Mouse (Mus musculus) CH12.LX (cell line): ENCODE data around the gene Cacna1i. TPM values are rescaled to one million over a fixed set of nuclear protein-coding genes. Genes with fewer than 3 reads are reported as not detected.

Experiments used
- DNase-seq: peaks from one replicate; pipeline ENCODE4 v3.0.0-alpha.2; 2013; ENCODE audit errors: extremely low read depth
- H3K27ac ChIP-seq: 2 replicates; pipeline ENCODE4 v1.5.1; 2012; ENCODE audit warnings: low read depth, mild to moderate bottlenecking, control low read depth, moderate library complexity; ENCODE audit not compliant: insufficient read depth
- H3K27me3 ChIP-seq: replicated peaks from 2 replicates; pipeline ENCODE3; 2012; ENCODE audit warnings: inconsistent platforms
- H3K36me3 ChIP-seq, 2 experiments: replicated peaks in 1 of 2; 2 replicates each; pipeline versions ENCODE3 to v1.6.1; 2012; ENCODE audit warnings: inconsistent platforms in 1 of 2, low read length in 1 of 2, mild to moderate bottlenecking in 1 of 2, mixed read lengths in 1 of 2, moderate library complexity in 1 of 2; ENCODE audit not compliant: control insufficient read depth in 1 of 2, insufficient read depth in 1 of 2
- H3K4me1 ChIP-seq, 2 experiments: 2 replicates each; pipeline ENCODE4 v1.6.1; 2012; ENCODE audit warnings: inconsistent platforms in 1 of 2, moderate library complexity in 1 of 2; ENCODE audit not compliant: insufficient read depth in 2 of 2, control insufficient read depth in 1 of 2
- H3K4me2 ChIP-seq: 2 replicates; pipeline ENCODE4 v1.6.1; 2012; ENCODE audit warnings: low read depth, mild to moderate bottlenecking, control low read depth; ENCODE audit not compliant: poor library complexity, insufficient read depth, severe bottlenecking
- H3K4me3 ChIP-seq, 3 experiments: fragments of 150-350 bp in 1 of 3; sonication (generic) in 1 of 3; replicated peaks in 1 of 3; 2 replicates each; pipeline versions ENCODE3 to v1.5.1; 2011 to 2012; ENCODE audit warnings: low read depth in 2 of 3, low read length in 2 of 3, mild to moderate bottlenecking in 2 of 3, moderate library complexity in 2 of 3, control low read depth in 1 of 3, improper control_type of control experiment in 1 of 3, inconsistent platforms in 1 of 3, mixed read lengths in 1 of 3; ENCODE audit not compliant: poor library complexity in 1 of 3
- H3K79me2 ChIP-seq: replicated peaks from 2 replicates; pipeline ENCODE4 v1.6.1; 2012; ENCODE audit warnings: mild to moderate bottlenecking, moderate library complexity; ENCODE audit not compliant: control insufficient read depth, poor library complexity, insufficient read depth, severe bottlenecking; ENCODE audit errors: extremely low read depth
- H3K9ac ChIP-seq: 2 replicates; pipeline ENCODE4 v1.6.1; 2012; ENCODE audit warnings: low read depth, mild to moderate bottlenecking, control low read depth, moderate library complexity; ENCODE audit not compliant: insufficient read depth
- H3K9me3 ChIP-seq: replicated peaks from 2 replicates; pipeline ENCODE3; 2012; ENCODE audit warnings: low read length, inconsistent platforms, mixed read lengths
- BHLHE40 ChIP-seq: IDR thresholded peaks from 2 replicates; pipeline ENCODE4 v1.6.1; 2011; ENCODE audit warnings: mild to moderate bottlenecking, low read depth, low read length, improper control_type of control experiment
- CTCF ChIP-seq, 2 experiments: IDR thresholded peaks in 1 of 2; conservative IDR thresholded peaks in 1 of 2; 2 replicates each; pipeline ENCODE4 v1.5.1; 2011 to 2012; ENCODE audit warnings: low read depth in 2 of 2, low read length in 2 of 2, improper control_type of control experiment in 1 of 2, inconsistent platforms in 1 of 2, mild to moderate bottlenecking in 1 of 2, moderate library complexity in 1 of 2
- ELF1 ChIP-seq: IDR thresholded peaks from 2 replicates; pipeline ENCODE4 v1.6.1; 2014; ENCODE audit warnings: low read depth, mild to moderate bottlenecking, inconsistent platforms, low read length, improper control_type of control experiment
- ETS1 ChIP-seq: conservative IDR thresholded peaks from 2 replicates; pipeline ENCODE4 v1.6.1; 2012; ENCODE audit warnings: low read depth, mild to moderate bottlenecking, inconsistent platforms, low read length, improper control_type of control experiment, moderate library complexity
- IRF4 ChIP-seq: IDR thresholded peaks from 2 replicates; pipeline ENCODE4 v1.6.1; 2014; ENCODE audit warnings: low read depth, mild to moderate bottlenecking, inconsistent platforms, low read length, improper control_type of control experiment
- KAT2A ChIP-seq: IDR thresholded peaks from 2 replicates; pipeline ENCODE4 v1.6.1; 2012; ENCODE audit warnings: low read length, improper control_type of control experiment, inconsistent platforms; ENCODE audit not compliant: insufficient replicate concordance
- MAX ChIP-seq: IDR thresholded peaks from 2 replicates; pipeline ENCODE4 v1.6.1; 2011; ENCODE audit warnings: low read length, improper control_type of control experiment
- MYC ChIP-seq: IDR thresholded peaks from 2 replicates; pipeline ENCODE4 v1.6.1; 2011; ENCODE audit warnings: low read depth, mild to moderate bottlenecking, improper control_type of control experiment, low read length
- NELFE ChIP-seq: IDR thresholded peaks from 2 replicates; pipeline ENCODE4 v1.6.1; 2011; ENCODE audit warnings: low read depth, low read length, improper control_type of control experiment
- PAX5 ChIP-seq: IDR thresholded peaks from 2 replicates; pipeline ENCODE4 v1.6.1; 2012; ENCODE audit warnings: low read length, inconsistent platforms, mixed read lengths
- RAD21 ChIP-seq: IDR thresholded peaks from 2 replicates; pipeline ENCODE4 v1.6.1; 2011; ENCODE audit warnings: low read depth, mild to moderate bottlenecking, low read length, improper control_type of control experiment, moderate library complexity
- SIN3A ChIP-seq: IDR thresholded peaks from 2 replicates; pipeline ENCODE4 v1.6.1; 2012; ENCODE audit warnings: low read length, improper control_type of control experiment, inconsistent platforms
- SMC3 ChIP-seq: IDR thresholded peaks from 2 replicates; pipeline ENCODE4 v1.6.1; 2011; ENCODE audit warnings: low read depth, low read length, improper control_type of control experiment
- TBP ChIP-seq: conservative IDR thresholded peaks from 2 replicates; pipeline ENCODE4 v1.6.1; 2011; ENCODE audit warnings: low read depth, low read length, improper control_type of control experiment
- ZC3H11A ChIP-seq: IDR thresholded peaks from 2 replicates; pipeline ENCODE4 v1.6.1; 2012; ENCODE audit warnings: low read depth, mild to moderate bottlenecking, inconsistent platforms, low read length, improper control_type of control experiment
- ZMIZ1 ChIP-seq: IDR thresholded peaks from 2 replicates; pipeline ENCODE4 v1.6.1; 2012; ENCODE audit warnings: low read depth, mild to moderate bottlenecking, inconsistent platforms, low read length, improper control_type of control experiment
- dilution Hi-C: fragments of 300-500 bp; cut with MboI; formaldehyde crosslinking; loops from 2 replicates; pipeline ENCODE4 v1.14.3; 2020; ENCODE audit warnings: low sequenced_read_pairs; ENCODE audit not compliant: extremely low pct_unique_long_range_greater_than_20kb, extremely low pct_ligation_motif_present
- in situ Hi-C: fragments of 300-500 bp; cut with MboI; formaldehyde crosslinking; loops from 3 replicates; pipeline ENCODE4 v1.14.3; 2019; ENCODE audit warnings: low sequenced_read_pairs, low pct_ligation_motif_present, low pct_unique_long_range_greater_than_20kb, mixed read lengths
- polyA plus RNA-seq: library from polyadenylated mRNA; unstranded; fragments of >175 nt; gene quantifications from 2 replicates; pipeline ENCODE4 v1.2.1, GENCODE M21; 2012; ENCODE audit warnings: low read depth; ENCODE audit not compliant: insufficient read length
- total RNA-seq, 2 experiments: library from RNA; depleted of rRNA; stranded (reverse); fragments of 300-350 nt in 1 of 2; fragments of >200 nt in 1 of 2; gene quantifications; 2 replicates each; pipeline ENCODE4 v1.2.3; 2012 to 2014

Gene Cacna1i
- total and polyA plus RNA-seq, 3 experiments: under 0.01 TPM; not detected in 2

DNA sequence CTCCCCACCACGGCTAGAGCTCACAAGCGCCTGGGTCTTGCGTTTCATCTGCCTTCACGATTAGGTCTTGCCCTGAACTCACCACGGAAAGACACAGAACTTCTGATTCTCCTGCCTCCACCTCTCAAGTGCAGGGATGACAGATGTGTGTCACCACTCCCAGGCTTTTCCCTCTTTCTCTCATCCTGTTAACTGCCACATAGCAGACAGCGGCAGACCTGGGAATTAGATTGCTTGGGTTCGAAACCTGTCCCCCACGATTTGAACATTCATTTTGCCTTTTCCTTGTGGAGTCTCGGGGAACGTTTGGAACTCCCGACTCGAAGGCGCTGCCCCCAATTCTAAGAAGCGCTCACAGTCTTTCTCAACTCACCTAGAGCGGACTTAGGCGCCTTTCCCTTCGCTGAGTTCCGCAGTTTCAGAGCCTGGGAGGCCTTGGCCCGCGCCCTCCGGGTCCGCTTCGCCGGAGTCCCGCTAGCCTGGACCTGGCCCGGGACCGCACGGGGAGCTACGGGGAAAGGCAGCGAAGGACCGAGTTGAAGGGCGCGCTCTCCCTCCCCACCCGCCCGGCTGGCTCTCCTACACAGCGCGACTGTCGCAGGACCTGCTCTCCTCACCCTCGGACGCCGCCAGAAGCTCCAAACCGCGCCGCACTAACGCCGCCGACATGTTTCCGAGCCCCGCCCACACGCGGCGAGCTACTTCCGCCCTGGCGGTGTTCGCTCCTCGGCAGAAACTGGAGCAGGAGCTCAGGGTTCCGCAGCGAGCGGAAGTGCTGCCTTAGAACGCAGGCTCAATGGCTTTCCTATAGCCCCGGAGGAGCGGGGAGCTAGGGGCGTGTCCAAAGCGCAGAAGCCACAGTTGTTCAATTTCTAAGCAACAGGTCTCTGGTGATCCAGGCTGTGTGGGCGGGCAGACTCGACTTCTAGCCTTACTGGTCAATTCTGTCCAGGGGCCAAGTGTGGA, 23.1 kb upstream of the Cacna1i start, which contains the start of gene Rps19bp1 (continued):
- TF ChIP-seq IRF4 (peak; percentile 86), MYC (peak; percentile 68; the same call in 1 of the 2 replicates), TBP (peak; percentile 81; the same call in 1 of the 2 replicates), ETS1 (0 out of 2 replicates have a peak, but pooled peaks have one; percentile 18), ZMIZ1 (0 out of 2 replicates have a peak, but pooled peaks have one; percentile 47), KAT2A (peak; percentile 92; the same call in 1 of the 2 replicates), NELFE (peak; percentile 76), ZC3H11A (no peak)

DNA sequence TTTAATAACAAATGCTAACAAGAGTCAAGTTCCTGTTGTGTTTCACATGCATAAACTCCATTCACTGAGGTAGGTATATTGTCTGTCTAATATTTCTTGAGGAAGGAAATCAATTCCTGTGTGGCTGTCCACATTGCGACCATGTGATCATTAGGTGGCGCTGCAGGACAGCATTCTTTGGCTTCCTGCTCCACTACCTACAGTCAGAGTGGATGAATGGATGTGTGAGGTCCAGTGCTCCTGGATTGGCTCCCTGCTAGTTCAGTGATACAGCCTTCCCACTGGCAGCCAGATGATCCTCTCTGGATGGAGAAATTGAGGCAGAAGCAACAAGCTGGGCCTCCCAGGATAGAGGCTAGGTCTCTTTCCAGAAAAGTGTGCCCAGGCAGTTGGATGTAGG, 20.8 kb upstream of the Cacna1i start:
- peaks cover 16% of the 10 kb centered on the region for H3K79me2 ChIP-seq
- H3K36me3 ChIP-seq: peaks cover 0 to 15% of the 10 kb centered on the region in 2 experiments
- H3K9ac ChIP-seq: no peak overlapping the region
- no peak overlapping the region for H3K4me2 ChIP-seq
- DNase-seq: peak; percentile 85
- peaks cover 22% of the 10 kb centered on the region for H3K9me3 ChIP-seq
- dilution Hi-C loops (no loop called here), in situ Hi-C loops (loop anchor here (5.0 to 25.0 kb wide), 3 partner anchors 369 to 696 kb away; no protein-coding TSS in a partner anchor)
- peaks cover 12% of the 10 kb centered on the region for H3K27me3 ChIP-seq
- no peak overlapping the region for H3K27ac ChIP-seq
- TF ChIP-seq KAT2A (no peak), ELF1 (peak; percentile 65; the same call in 1 of the 2 replicates), BHLHE40 (no peak), PAX5 (no peak), SMC3 (peak; percentile 73), MAX (peak; percentile 77; the same call in 1 of the 2 replicates), MYC (peak; percentile 70; the same call in 1 of the 2 replicates), SIN3A (no peak), RAD21 (peak; percentile 94), CTCF (conservative IDR thresholded peaks at IDR 0.05 in 1 of 2, IDR thresholded peaks at IDR 0.05 in 1 of 2; ENCODE audit: low read depth in 2 of 2, low read length in 2 of 2) (peak; percentile 79 to 92)
- H3K4me3 ChIP-seq: no peak overlapping the region
- peaks cover 6 to 20% of the 10 kb centered on the region in 2 experiments; a peak in 3 of 4 replicates for H3K4me1 ChIP-seq
